Mouse (Mus musculus) stomach, postnatal 0 days (tissue): ENCODE measurements around the gene Cbx7. TPM values are rescaled to one million over a fixed set of nuclear protein-coding genes. Genes with fewer than 3 reads are reported as not detected.

Experiments used
- ATAC-seq: fragments of 200-750 bp; cut with Nextera tagmentation; 2 replicates; pipeline ENCODE4 v1.8.0; 2017; ENCODE audit not compliant: low FRiP score, low TSS enrichment
- DNase-seq: peaks from one replicate; pipeline ENCODE4 v3.0.0-alpha.2; 2016; ENCODE audit warnings: low spot score
- H3K27ac ChIP-seq: fragments of 300-500 bp; sonication (generic); replicated peaks from 2 replicates; pipeline ENCODE4 v1.5.1; 2014; ENCODE audit warnings: mild to moderate bottlenecking, control low read depth
- H3K27me3 ChIP-seq: fragments of 300-500 bp; sonication (generic); 2 replicates; pipeline ENCODE4 v1.6.1; 2014; ENCODE audit warnings: low read length; ENCODE audit not compliant: control insufficient read depth, insufficient read depth
- H3K36me3 ChIP-seq: fragments of 300-500 bp; sonication (generic); 2 replicates; pipeline ENCODE4 v1.6.1; 2014; ENCODE audit warnings: low read length, mixed read lengths; ENCODE audit not compliant: control insufficient read depth, insufficient read depth
- H3K4me1 ChIP-seq: fragments of 300-500 bp; sonication (generic); replicated peaks from 2 replicates; pipeline ENCODE4 v1.6.1; 2014; ENCODE audit warnings: antibody characterized with exemption; ENCODE audit not compliant: control insufficient read depth, insufficient read depth
- H3K4me2 ChIP-seq: fragments of 300-500 bp; sonication (generic); replicated peaks from 2 replicates; pipeline ENCODE4 v1.6.1; 2014; ENCODE audit warnings: low read depth, mild to moderate bottlenecking, control low read depth, moderate library complexity
- H3K4me3 ChIP-seq: fragments of 300-500 bp; sonication (generic); 2 replicates; pipeline ENCODE4 v1.5.1; 2014; ENCODE audit warnings: low read depth, low read length, control low read depth
- H3K9ac ChIP-seq: fragments of 300-500 bp; sonication (generic); 2 replicates; pipeline ENCODE4 v1.6.1; 2014; ENCODE audit warnings: mild to moderate bottlenecking, low read length, control low read depth, mixed read lengths
- H3K9me3 ChIP-seq: fragments of 300-500 bp; sonication (generic); 2 replicates; pipeline ENCODE4 v1.6.1; 2016; ENCODE audit warnings: low read length; ENCODE audit not compliant: control insufficient read depth
- CTCF ChIP-seq: IDR thresholded peaks from 2 replicates; pipeline ENCODE4 v1.5.1; 2016; ENCODE audit warnings: antibody characterized with exemption, low read depth, mild to moderate bottlenecking, moderate library complexity
- EP300 ChIP-seq: optimal IDR thresholded peaks from 2 replicates; pipeline ENCODE3; 2016; ENCODE audit warnings: antibody characterized with exemption
- WGBS: fragments of 180-500 bp; shearing (Covaris S2); extraction: QIAGEN DNeasy Blood & Tissue Kit; methylation state at CpG from one replicate; pipeline ENCODE4 v1.1.7; 2014; 5-methylcytosine and 5-hydroxymethylcytosine counted together
- polyA plus RNA-seq: library from polyadenylated mRNA; unstranded; fragments of >200 nt; fragmentation: Nextera tagmentation; extraction: Ambion mirVana; gene quantifications from 2 replicates; pipeline ENCODE4 v1.2.1, GENCODE M21; 2015

The Cbx7 gene
- polyA plus RNA-seq, 1 experiment from 2014 or later, result 4.8 TPM

DNA sequence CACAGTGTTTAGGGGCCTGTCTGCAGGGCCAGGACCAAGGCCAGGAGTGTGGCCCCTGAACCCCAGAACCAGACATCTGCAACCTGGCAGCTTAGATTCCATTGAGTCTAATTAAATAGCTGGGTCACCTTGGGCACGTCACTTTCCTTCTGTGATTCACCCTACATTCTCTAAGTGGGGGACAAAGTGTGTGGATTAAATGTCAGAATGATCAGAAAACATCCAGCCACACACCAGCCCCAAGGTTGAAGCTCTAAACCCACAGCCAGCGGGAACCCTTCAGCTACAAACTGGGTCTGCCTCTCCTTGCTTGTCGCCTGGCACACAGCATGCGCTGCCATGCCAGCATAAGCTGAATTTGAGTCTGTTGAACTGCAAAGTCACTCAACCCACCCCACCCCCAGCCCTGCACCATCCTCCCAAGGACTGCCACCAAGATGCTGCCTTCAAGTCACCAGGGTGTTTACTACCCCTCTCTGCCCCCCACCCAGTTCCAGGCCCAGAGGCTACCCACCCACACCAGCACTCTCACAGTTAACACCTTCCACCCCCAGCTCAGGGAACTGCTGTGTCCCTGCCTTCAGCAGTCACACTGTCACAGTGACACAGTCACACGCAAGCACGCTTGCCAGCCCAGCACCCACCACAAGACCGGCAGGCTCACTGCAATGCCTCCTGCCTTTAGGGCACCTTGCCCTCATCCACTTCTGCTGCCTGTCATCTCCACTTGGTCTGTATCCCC lies 44.5 kb upstream of the Cbx7 start:
- Histone ChIP-seq H3K27ac (no peak overlapping the region), H3K4me3 (no peak overlapping the region), H3K9me3 (no peaks in the 10 kb centered on the region), H3K36me3 (no peaks in the 10 kb centered on the region), H3K9ac (no peak overlapping the region), H3K4me2 (peak overlapping the region; percentile 97), H3K4me1 (peaks cover 5% of the 10 kb centered on the region; the same call in 1 of the 2 replicates), H3K27me3 (0 out of 2 replicates have a peak, but pooled peaks cover 4% of the 10 kb centered on the region)
- no peak for ATAC-seq
- DNase-seq, result no peak
- 65% methylated on average over 7 of the region's 7 CpGs for WGBS
- TF ChIP-seq CTCF, result no peak
- TF ChIP-seq EP300, result no peak

DNA sequence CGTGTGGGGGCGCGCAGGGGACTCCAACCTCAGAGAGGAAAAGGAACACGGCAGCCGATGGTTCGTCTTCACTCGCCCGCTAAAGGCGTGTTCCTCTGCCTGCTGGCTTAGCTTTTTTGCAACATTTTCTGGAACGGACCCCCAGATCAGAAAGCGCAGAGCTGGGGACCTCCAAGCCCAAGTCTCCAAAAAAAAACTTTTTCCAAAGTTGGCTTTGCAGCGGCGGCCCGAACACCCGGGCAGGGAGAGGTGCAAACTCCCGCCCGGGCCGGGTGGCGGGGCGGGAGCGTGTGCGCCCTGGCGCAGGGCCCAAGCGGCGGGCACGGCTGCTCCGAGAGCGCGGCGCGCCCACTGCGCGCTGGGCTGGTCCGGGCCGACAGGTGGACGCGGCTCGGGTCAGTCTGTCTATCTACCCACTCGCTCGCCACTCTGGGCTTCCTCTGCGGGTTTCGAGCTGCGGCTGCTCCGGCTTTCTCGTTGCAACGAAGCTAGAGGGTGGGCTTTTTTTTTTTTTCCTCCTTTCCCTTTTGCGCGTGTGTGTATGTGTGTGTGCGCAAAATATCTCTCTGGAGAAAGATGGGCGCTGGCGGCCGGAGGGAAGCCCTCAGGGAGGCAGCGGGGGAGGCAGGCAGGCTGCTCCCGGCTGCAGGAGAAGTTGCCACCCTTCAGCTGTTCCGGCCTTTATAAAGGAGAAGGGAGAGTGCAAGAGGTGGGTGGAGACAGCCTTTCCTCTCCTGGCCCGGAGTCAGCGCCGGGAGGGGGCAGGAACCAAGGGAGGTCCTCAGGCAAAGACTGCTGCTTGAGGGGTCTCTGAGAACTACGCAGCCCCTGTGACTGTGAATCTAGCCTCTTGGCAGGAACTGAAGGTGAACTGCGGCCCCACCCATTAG lies 43.6 kb upstream of the Cbx7 start, which contains the start of gene Pdgfb:
Gene Pdgfb (minus strand): TSS at position 657 of the 890 bp plus-strand sequence.
- H3K4me1 ChIP-seq, result peaks cover 5% of the 10 kb centered on the region; the same call in 1 of the 2 replicates
- WGBS, result under 1% methylated on average over 59 of the region's 60 CpGs
- H3K9ac ChIP-seq, result peak within 1 kb of the TSS; percentile 87
- no peak for ATAC-seq
- no peaks in the 10 kb centered on the region for H3K36me3 ChIP-seq
- no peaks in the 10 kb centered on the region for H3K9me3 ChIP-seq
- peak; percentile 77 for DNase-seq
- TF ChIP-seq CTCF (peak; percentile 9; the same call in 1 of the 2 replicates), EP300 (no peak)
- H3K27ac ChIP-seq, result peak within 1 kb of the TSS; percentile 94
- H3K4me3 ChIP-seq, result peak within 1 kb of the TSS; percentile 70
- H3K27me3 ChIP-seq, result 0 out of 2 replicates have a peak, but pooled peaks cover 4% of the 10 kb centered on the region
- H3K4me2 ChIP-seq, result peak within 1 kb of the TSS; percentile 97

DNA sequence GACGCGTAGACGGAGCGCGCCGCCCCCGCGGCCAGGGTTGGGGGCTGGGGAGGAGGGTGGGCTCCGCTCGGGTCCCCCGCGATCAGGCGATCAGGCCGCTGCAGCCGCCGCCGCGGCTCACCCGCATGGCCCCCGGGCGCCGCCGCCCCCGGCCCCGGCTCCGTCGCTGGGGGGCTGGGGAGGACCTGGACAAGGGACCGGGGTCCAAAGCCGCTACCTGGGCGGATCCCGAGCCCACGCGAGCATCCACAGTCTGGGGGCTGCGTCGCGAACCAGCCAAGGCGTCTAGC lies 43.1 kb upstream of the Cbx7 start:
- no peak for TF ChIP-seq CTCF
- TF ChIP-seq EP300, result no peak
- Histone ChIP-seq H3K4me3 (peak overlapping the region; percentile 70), H3K27me3 (0 out of 2 replicates have a peak, but pooled peaks cover 4% of the 10 kb centered on the region), H3K9ac (peak overlapping the region; percentile 87), H3K9me3 (no peaks in the 10 kb centered on the region), H3K4me2 (peak overlapping the region; percentile 97), H3K4me1 (peaks cover 5% of the 10 kb centered on the region; the same call in 1 of the 2 replicates), H3K27ac (peak overlapping the region; percentile 94), H3K36me3 (no peaks in the 10 kb centered on the region)
- 1% methylated on average over 36 of the region's 37 CpGs for WGBS
- DNase-seq, result no peak
- ATAC-seq, result no peak

DNA sequence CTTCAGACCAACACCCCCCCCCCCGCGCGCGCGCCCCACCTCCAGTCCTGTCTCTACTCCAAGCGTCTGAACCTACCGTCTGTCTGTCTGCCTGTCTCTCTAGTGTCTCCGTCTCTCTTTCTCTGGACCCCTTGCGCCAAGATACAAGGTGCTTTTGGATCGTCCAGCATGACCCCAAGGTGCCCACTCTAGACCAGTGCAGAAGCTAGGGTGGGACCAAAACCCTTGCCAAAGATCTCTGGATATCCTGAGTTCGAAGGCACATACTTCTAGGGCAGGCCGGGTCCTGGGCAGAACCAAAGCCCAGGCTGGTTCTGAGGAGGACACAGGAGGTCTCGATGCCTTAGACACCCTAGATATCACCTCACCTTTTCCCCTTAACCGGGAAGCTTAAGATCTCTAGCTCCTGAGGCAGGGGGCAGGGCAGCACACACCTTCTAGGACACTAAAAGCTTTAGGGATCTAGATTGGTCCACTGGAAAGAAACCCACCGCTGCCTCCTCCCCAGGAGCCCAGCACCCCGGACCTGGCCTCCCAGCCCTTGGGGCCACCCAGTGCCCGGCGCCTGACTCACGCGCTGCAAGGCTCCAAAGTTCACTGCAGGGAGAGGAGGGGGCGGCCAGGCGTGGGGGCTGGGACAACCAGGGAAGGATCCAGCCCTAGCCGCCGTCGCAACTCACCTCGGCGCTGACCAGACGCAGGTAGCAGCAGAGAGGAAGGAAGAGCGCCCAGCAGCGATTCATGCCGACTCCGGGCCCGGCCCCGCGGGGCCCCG lies 42.5 kb upstream of the Cbx7 start:
- Histone ChIP-seq H3K4me3 (peak overlapping the region; percentile 70), H3K4me2 (peak overlapping the region; percentile 97), H3K27me3 (0 out of 2 replicates have a peak, but pooled peaks cover 4% of the 10 kb centered on the region), H3K9me3 (no peaks in the 10 kb centered on the region), H3K4me1 (peaks cover 5% of the 10 kb centered on the region; the same call in 1 of the 2 replicates), H3K27ac (peak overlapping the region; percentile 94), H3K36me3 (no peaks in the 10 kb centered on the region), H3K9ac (peak overlapping the region; percentile 87)
- 1% methylated on average over 33 of the region's 36 CpGs for WGBS
- TF ChIP-seq CTCF, result no peak
- TF ChIP-seq EP300, result no peak
- DNase-seq, result peak; percentile 91
- ATAC-seq, result peak; percentile 72

DNA sequence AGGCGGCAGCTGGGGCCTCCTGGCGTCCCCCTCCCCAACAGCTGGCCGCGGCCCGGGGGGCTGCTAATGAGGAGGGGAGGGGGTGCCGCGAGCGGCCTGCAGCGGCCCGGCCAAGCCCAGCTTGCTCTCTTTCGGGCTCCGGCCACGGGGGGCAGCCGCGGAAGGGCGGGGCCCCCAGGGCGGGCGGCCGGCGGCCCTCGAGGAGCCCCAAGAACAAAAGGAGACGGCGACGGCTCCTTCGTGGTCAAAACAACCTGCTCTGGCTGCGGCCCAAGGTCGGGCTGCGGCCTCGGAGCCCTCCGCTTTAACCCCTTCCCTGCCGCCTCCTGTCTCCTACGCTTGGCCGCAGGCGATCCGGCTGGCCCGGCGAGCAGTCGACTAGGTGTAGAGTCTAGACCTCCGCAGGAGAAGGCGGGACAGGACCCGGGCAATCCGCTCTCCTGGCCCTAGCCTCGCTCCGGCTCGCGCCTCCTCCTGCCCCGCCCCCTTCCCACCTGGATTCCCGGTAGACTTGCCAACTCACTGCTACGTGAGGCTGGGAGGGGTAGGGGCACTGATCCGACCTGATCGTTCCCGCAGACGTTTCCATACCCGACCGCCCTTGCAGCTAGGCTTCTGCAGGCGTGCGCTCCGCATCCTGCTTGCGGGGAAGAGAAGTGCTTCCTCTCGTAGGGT lies 41.7 kb upstream of the Cbx7 start:
- DNase-seq (peak; percentile 96), ATAC-seq (peak; percentile 83)
- Histone ChIP-seq H3K27me3 (0 out of 2 replicates have a peak, but pooled peaks cover 4% of the 10 kb centered on the region), H3K36me3 (no peaks in the 10 kb centered on the region), H3K9ac (peak overlapping the region; percentile 87), H3K9me3 (no peaks in the 10 kb centered on the region), H3K4me2 (peak overlapping the region; percentile 97), H3K27ac (peak overlapping the region; percentile 94), H3K4me3 (peak overlapping the region; percentile 70), H3K4me1 (peaks cover 5% of the 10 kb centered on the region; the same call in 1 of the 2 replicates)
- TF ChIP-seq CTCF, result no peak
- TF ChIP-seq EP300, result no peak
- 0% methylated on average over 53 of the region's 60 CpGs for WGBS
